Mouse (Mus musculus) T-cell, adult 66 days (primary cell): ENCODE results near the gene Erv3. TPM values are rescaled to one million over a fixed set of nuclear protein-coding genes. Genes with fewer than 3 reads are reported as not detected.

ENCODE experiments used
- total RNA-seq, 2 experiments: library from RNA; stranded (reverse); gene quantifications; 3 replicates in 1 of 2; 4 replicates in 1 of 2; pipeline ENCODE4 v1.2.4; 2023

Erv3 gene
- not detected for total RNA-seq

GRCm38 (mm10) chr2:131859721-131860120, at the start of gene Erv3:
Gene Erv3 (minus strand): TSS chr2:131859747.

Other genes with a start within 250 kb of the Erv3 start
- 1 to 10 TPM; 2.7 to 3.7 TPM for gene Prnp, start 50.2 kb upstream of the Erv3 start, total RNA-seq
- gene Prn, start 50.2 kb upstream of the Erv3 start, total RNA-seq: not detected
- gene Prnd, start 91.1 kb upstream of the Erv3 start, total RNA-seq: not detected
- 100 to 1,000 TPM; 203 to 219 TPM for gene Rassf2, start 170.5 kb upstream of the Erv3 start, total RNA-seq